Mouse (Mus musculus) liver, embryonic 14.5 days (tissue): ENCODE data around the gene Myo10. TPM values are rescaled to one million over a fixed set of nuclear protein-coding genes. Genes with fewer than 3 reads are reported as not detected.

ENCODE experiments used
- ATAC-seq: fragments of 200-750 bp; cut with Nextera tagmentation; 2 replicates; pipeline ENCODE4 v1.8.0; 2017; ENCODE audit warnings: moderate number of reproducible peaks, mild to moderate bottlenecking, moderate library complexity; ENCODE audit not compliant: insufficient read depth
- DNase-seq, 3 experiments: peaks; one replicate each; pipeline ENCODE4 v3.0.0-alpha.2; 2012 to 2013; ENCODE audit warnings: low read depth in 3 of 3, low spot score in 3 of 3
- H3K27ac ChIP-seq: fragments of 300-500 bp; sonication (generic); 2 replicates; pipeline ENCODE4 v1.5.1; 2014; ENCODE audit warnings: moderate library complexity, mild to moderate bottlenecking, control low read depth, inconsistent platforms
- H3K27me3 ChIP-seq: fragments of 300-500 bp; sonication (generic); 2 replicates; pipeline ENCODE4 v1.6.1; 2014; ENCODE audit warnings: mild to moderate bottlenecking, low read length, moderate library complexity; ENCODE audit not compliant: control insufficient read depth, insufficient read depth
- H3K36me3 ChIP-seq: fragments of 300-500 bp; sonication (generic); replicated peaks from 2 replicates; pipeline ENCODE4 v1.6.1; 2014; ENCODE audit warnings: low read depth; ENCODE audit not compliant: control insufficient read depth, insufficient read depth
- H3K4me1 ChIP-seq, 2 experiments: fragments of 200-500 bp in 1 of 2; fragments of 300-500 bp in 1 of 2; sonication (generic) in 1 of 2; replicated peaks; 2 replicates each; pipeline ENCODE4 v1.6.1; 2012 to 2014; ENCODE audit warnings: antibody characterized with exemption in 1 of 2, inconsistent platforms in 1 of 2, low read length in 1 of 2; ENCODE audit not compliant: control insufficient read depth in 2 of 2, insufficient read depth in 2 of 2
- H3K4me2 ChIP-seq: fragments of 300-500 bp; sonication (generic); 2 replicates; pipeline ENCODE4 v1.6.1; 2014; ENCODE audit warnings: low read depth, mild to moderate bottlenecking, control low read depth, moderate library complexity
- H3K4me3 ChIP-seq, 2 experiments: fragments of 200-500 bp in 1 of 2; fragments of 300-500 bp in 1 of 2; sonication (generic) in 1 of 2; 2 replicates each; pipeline ENCODE4 v1.5.1; 2012 to 2014; ENCODE audit warnings: low read depth in 2 of 2, low read length in 2 of 2, mild to moderate bottlenecking in 2 of 2, control low read depth in 1 of 2, inconsistent platforms in 1 of 2, moderate library complexity in 1 of 2; ENCODE audit not compliant: insufficient read depth in 1 of 2
- H3K9ac ChIP-seq: fragments of 300-500 bp; sonication (generic); replicated peaks from 2 replicates; pipeline ENCODE4 v1.6.1; 2014; ENCODE audit warnings: mild to moderate bottlenecking, control low read depth, moderate library complexity
- H3K9me3 ChIP-seq: fragments of 300-500 bp; sonication (generic); 2 replicates; pipeline ENCODE4 v1.6.1; 2016; ENCODE audit warnings: low read length, mixed read lengths; ENCODE audit not compliant: control insufficient read depth
- CTCF ChIP-seq: IDR thresholded peaks from 2 replicates; pipeline ENCODE4 v1.5.1; 2016; ENCODE audit warnings: antibody characterized with exemption, low read depth, control low read depth
- EP300 ChIP-seq: IDR thresholded peaks from 2 replicates; pipeline ENCODE4 v1.6.1; 2016; ENCODE audit warnings: antibody characterized with exemption, low read depth
- WGBS: fragments of 180-500 bp; shearing (Covaris S2); extraction: QIAGEN DNeasy Blood & Tissue Kit; methylation state at CpG from one replicate; pipeline ENCODE4 v1.1.7; 2014; ENCODE audit not compliant: insufficient replicate concordance; 5-methylcytosine and 5-hydroxymethylcytosine counted together
- polyA plus RNA-seq, 2 experiments: library from polyadenylated mRNA; depleted of rRNA in 1 of 2; stranded (reverse) in 1 of 2; unstranded in 1 of 2; fragments of >200 nt; fragmentation: Nextera tagmentation in 1 of 2; extraction: Ambion mirVana in 1 of 2; gene quantifications; 2 replicates each; pipeline versions ENCODE4 v1.2.1 to v1.2.3; 2012 to 2014

The Myo10 gene
- polyA plus RNA-seq, 2 experiments: 2.6 to 2.9 TPM

DNA sequence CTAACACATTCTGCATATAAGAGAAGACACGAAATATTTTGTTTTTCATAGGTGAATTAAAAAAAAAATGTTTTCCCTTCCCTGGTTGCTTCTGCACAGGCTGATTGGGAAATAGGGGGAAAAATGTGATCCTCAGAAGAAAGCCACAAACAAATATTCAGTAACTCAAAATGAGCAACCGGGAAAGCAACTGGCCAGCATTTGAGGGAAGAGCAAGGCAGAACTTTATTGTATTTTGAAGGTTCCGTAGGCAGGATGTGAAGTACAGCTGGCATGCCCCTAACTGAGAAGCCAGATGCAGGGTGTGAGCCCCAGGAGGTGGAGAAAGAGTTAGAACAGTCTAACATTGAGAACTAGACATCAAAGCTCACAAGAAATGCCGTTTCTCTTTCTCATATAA, 44.0 kb upstream of the Myo10 start:
- ATAC-seq (no peak), DNase-seq (no peak)
- H3K9ac ChIP-seq: no peak overlapping the region
- H3K9me3 ChIP-seq: no peaks in the 10 kb centered on the region
- no peak for TF ChIP-seq CTCF
- TF ChIP-seq EP300: no peak
- no peaks in the 10 kb centered on the region for H3K27me3 ChIP-seq
- no peaks in the 10 kb centered on the region; a peak in 2 of 4 replicates for H3K4me1 ChIP-seq
- no peaks in the 10 kb centered on the region for H3K36me3 ChIP-seq
- no peak overlapping the region for H3K27ac ChIP-seq
- H3K4me3 ChIP-seq: no peak overlapping the region
- WGBS: 65% methylated on average over 4 of the region's 4 CpGs
- no peak overlapping the region for H3K4me2 ChIP-seq

DNA sequence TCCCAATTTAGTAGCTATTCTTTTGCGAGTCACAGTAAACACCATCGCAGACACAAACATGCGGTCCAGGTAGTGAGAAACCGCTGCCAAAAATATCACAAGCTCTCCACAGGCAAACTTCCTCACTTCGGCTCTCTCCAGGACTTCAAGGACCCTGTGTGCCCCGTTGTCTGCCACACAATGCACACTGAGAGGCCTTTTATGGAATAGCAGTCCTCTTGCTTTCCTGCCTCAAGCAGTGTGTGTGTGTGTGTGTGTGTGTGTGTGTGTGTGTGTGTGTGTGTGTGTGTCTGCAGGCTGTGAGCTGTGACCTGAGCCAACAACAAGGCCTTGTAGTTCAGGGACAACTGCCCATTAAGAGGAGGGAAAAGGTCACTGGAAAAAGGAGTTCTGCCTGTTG, 41.6 kb upstream of the Myo10 start:
- Histone ChIP-seq H3K9ac (no peak overlapping the region), H3K4me2 (no peak overlapping the region), H3K36me3 (no peaks in the 10 kb centered on the region), H3K27me3 (no peaks in the 10 kb centered on the region), H3K27ac (no peak overlapping the region), H3K4me1 (peaks cover 0 to 3% of the 10 kb centered on the region in 2 experiments; a peak in 2 of 4 replicates), H3K9me3 (no peaks in the 10 kb centered on the region), H3K4me3 (no peak overlapping the region)
- 35% methylated on average over 6 of the region's 6 CpGs for WGBS
- TF ChIP-seq CTCF: no peak
- TF ChIP-seq EP300: no peak
- no peak for DNase-seq
- no peak for ATAC-seq

DNA sequence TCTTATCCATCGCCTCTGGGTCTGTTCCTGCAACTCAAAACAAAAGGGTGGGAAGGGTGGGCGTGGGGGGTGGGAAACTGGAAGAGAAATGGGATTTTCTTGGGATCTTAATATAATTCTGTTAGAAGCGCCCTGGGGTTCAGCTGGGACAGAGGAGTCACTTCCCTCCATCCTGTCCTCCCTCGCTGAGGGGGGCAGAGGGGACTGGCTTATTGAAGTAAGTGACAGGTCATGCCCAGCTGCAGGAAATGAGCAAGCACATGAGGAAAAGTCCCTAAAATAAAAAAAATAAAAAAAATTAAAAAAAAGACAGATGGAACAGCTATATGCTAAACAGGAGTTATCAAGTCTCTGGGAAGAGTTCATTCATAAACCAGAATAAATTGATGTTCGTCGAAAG, 40.3 kb upstream of the Myo10 start:
- Histone ChIP-seq H3K27me3 (no peaks in the 10 kb centered on the region), H3K4me3 (no peak overlapping the region), H3K4me2 (no peak overlapping the region), H3K4me1 (peaks cover 0 to 3% of the 10 kb centered on the region in 2 experiments; a peak in 2 of 4 replicates), H3K9ac (no peak overlapping the region), H3K36me3 (no peaks in the 10 kb centered on the region), H3K9me3 (no peaks in the 10 kb centered on the region), H3K27ac (no peak overlapping the region)
- DNase-seq: no peak
- TF ChIP-seq CTCF (no peak), EP300 (no peak)
- ATAC-seq: no peak
- WGBS: 45% methylated on average over 6 of the region's 6 CpGs

DNA sequence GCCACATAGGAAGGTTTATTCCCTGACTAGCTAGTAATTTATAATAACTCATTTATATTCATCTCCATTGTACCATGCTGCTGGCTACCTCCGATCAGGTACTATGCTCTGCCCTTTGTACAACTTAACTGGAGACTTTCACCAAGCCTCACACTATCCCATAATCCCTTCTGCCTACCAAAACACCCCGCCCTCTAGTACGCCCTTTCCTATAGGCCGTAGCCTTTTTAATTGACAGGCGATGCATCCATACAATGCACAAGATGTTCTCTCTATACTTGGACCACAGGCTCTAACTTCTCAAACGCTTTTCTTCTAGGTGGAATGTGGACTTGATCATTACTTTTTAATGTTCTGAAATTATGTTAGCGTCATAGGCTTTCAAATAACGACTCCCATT, 39.0 kb upstream of the Myo10 start:
- Histone ChIP-seq H3K4me2 (no peak overlapping the region), H3K27ac (no peak overlapping the region), H3K27me3 (no peaks in the 10 kb centered on the region), H3K4me3 (no peak overlapping the region), H3K9ac (no peak overlapping the region), H3K36me3 (no peaks in the 10 kb centered on the region), H3K9me3 (no peaks in the 10 kb centered on the region), H3K4me1 (peaks cover 0 to 3% of the 10 kb centered on the region in 2 experiments; a peak in 2 of 4 replicates)
- ATAC-seq: no peak
- WGBS: 67% methylated on average over 8 of the region's 8 CpGs
- TF ChIP-seq CTCF: no peak
- no peak for TF ChIP-seq EP300
- DNase-seq: no peak

DNA sequence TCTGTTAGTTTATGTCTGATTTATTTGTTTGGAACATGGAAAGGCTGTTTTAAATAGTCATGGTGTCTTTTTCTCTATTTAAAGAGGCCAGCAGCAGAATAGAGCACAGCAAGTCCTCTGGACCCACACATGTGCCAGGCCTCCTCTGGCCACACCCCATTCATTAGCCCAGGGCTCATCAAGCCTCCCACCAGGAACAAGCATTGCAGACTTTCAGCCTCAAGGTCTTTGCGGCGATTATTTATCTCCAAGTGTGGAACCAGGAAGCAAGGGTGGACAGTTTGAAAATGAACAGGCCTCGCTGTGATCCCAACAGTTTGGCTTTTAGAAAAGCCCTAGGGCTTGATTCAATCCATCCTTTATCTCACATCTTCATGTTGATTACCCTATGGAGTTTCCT, 35.5 kb upstream of the Myo10 start:
- no peak for TF ChIP-seq EP300
- TF ChIP-seq CTCF: no peak
- no peak overlapping the region for H3K27ac ChIP-seq
- ATAC-seq (no peak), DNase-seq (no peak)
- H3K4me3 ChIP-seq: no peak overlapping the region
- H3K4me2 ChIP-seq: no peak overlapping the region
- no peaks in the 10 kb centered on the region for H3K9me3 ChIP-seq
- H3K27me3 ChIP-seq: no peaks in the 10 kb centered on the region
- H3K4me1 ChIP-seq: peaks cover 0 to 10% of the 10 kb centered on the region in 2 experiments; a peak in 2 of 4 replicates
- H3K36me3 ChIP-seq: no peaks in the 10 kb centered on the region
- H3K9ac ChIP-seq: no peak overlapping the region
- 58% methylated on average over 3 of the region's 3 CpGs for WGBS
